Mouse (Mus musculus): ENCODE data around the gene Tmc6. TPM values are rescaled to one million over a fixed set of nuclear protein-coding genes. Genes with fewer than 3 reads are reported as not detected.
"Not testable (repeated sequence)": the region's sequence is repeated elsewhere in the genome, so short reads cannot be mapped to it uniquely, and the experiment has no call there.

The Tmc6 gene
- polyA plus RNA-seq, 1 experiment from 2014 or later = 7.5 TPM

DNA sequence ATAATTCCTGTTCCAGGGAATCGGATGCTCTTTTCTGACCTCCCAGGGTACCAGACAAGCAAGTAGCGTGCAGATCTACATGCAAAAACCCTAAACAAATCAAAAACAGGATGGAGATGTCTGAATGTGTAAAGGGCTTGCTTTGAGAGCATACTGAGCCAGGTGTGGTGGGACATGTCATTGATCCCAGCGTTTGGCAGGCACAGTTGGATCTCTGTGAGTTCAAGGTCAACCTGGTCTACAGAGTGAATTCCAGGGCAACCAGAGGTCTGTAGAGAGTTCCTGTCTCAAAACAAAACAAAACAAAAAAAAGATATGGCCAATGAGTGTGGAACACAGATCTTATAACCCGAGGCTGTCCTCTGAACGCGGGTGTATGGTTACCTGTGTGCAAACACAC is 41.4 kb upstream of the Tmc6 start:
- 95% methylated on average over 6 of the region's 6 CpGs for WGBS
- H3K9ac ChIP-seq (replicated peaks) = no peak overlapping the region
- H3K9me3 ChIP-seq (replicated peaks) = no peaks in the 10 kb centered on the region
- no peaks in the 10 kb centered on the region for H3K36me3 ChIP-seq
- no peak overlapping the region for H3K4me2 ChIP-seq
- no peak overlapping the region for H3K27ac ChIP-seq (replicated peaks)
- no peaks in the 10 kb centered on the region for H3K27me3 ChIP-seq (replicated peaks)
- H3K4me3 ChIP-seq (replicated peaks) = no peak overlapping the region
- no peak for ATAC-seq (ENCODE audit: low FRiP score)
- peaks cover 49% of the 10 kb centered on the region for H3K4me1 ChIP-seq

DNA sequence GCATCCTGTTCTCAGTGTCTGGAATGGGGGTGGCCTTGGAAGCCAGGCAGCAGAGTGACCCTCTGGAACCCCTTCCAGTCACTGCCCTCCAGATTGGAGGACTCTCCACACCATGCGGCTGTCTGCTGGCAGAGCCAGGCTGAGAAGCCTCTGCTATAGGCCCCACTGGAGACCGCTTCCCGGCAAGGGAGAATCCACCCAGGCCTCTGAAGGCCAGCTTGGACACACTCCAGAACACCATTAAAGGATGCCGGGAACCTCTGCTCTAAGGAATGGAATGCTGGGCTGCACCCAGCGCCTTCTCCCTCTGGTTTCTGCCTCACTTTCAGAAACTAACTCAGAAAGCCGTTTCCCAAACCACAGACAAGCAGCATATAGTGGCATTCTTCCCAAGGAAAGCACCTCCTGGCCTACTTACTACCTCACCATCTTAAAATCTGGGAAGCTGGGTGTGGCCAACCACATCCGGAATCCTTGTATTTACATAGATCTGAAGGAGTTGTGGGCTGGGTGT is 40.8 kb upstream of the Tmc6 start:
- Histone ChIP-seq H3K27me3 (replicated peaks) (no peaks in the 10 kb centered on the region), H3K27ac (replicated peaks) (no peak overlapping the region), H3K4me1 (peaks cover 45% of the 10 kb centered on the region), H3K4me2 (no peak overlapping the region), H3K4me3 (replicated peaks) (no peak overlapping the region), H3K36me3 (no peaks in the 10 kb centered on the region), H3K9me3 (replicated peaks) (no peaks in the 10 kb centered on the region), H3K9ac (replicated peaks) (no peak overlapping the region)
- ATAC-seq (ENCODE audit: low FRiP score) = no peak
- WGBS = 76% methylated on average over 7 of the region's 7 CpGs

DNA sequence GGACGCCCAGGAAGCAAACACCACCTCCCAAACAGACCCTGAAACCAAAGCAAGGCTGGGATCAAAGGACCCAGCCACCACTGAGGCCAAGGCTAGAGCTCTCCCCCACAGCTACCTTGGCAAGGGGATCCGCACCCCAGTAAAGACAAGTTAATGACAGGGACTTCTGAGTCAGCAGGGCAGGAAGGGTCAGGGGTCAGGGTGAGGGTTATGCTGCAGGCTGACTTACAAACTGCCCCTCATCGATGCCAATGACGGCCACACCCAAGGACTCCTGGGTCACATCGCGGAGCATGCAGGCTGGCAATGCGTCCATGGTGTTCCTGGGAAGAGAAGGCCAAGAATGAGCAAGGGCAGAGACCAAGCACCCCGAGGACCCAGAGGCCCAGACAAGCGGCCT is 39.9 kb upstream of the Tmc6 start:
- WGBS = 93% methylated on average over 9 of the region's 9 CpGs
- H3K4me3 ChIP-seq (replicated peaks) = no peak overlapping the region

GRCm38 (mm10) chr11:117820173-117820572 is 38.2 kb upstream of the Tmc6 start:
- ATAC-seq (ENCODE audit: low FRiP score) = no peak
- 96% methylated on average over 7 of the region's 7 CpGs for WGBS
- H3K4me3 ChIP-seq (replicated peaks) = no peak overlapping the region
- no peak overlapping the region for H3K9ac ChIP-seq (replicated peaks)
- no peak overlapping the region for H3K4me2 ChIP-seq
- H3K27ac ChIP-seq (replicated peaks) = no peak overlapping the region
- peaks cover 22% of the 10 kb centered on the region for H3K4me1 ChIP-seq
- H3K36me3 ChIP-seq = no peaks in the 10 kb centered on the region
- no peaks in the 10 kb centered on the region for H3K9me3 ChIP-seq (replicated peaks)
- H3K27me3 ChIP-seq (replicated peaks) = no peaks in the 10 kb centered on the region

More for the DNA sequence above, 39.9 kb upstream of the Tmc6 start:
- H3K4me2 ChIP-seq = no peak overlapping the region
- no peaks in the 10 kb centered on the region for H3K9me3 ChIP-seq (replicated peaks)
- no peak overlapping the region for H3K27ac ChIP-seq (replicated peaks)
- ATAC-seq (ENCODE audit: low FRiP score) = no peak
- no peak overlapping the region for H3K9ac ChIP-seq (replicated peaks)
- no peaks in the 10 kb centered on the region for H3K27me3 ChIP-seq (replicated peaks)
- H3K4me1 ChIP-seq = peaks cover 39% of the 10 kb centered on the region
- no peaks in the 10 kb centered on the region for H3K36me3 ChIP-seq

DNA sequence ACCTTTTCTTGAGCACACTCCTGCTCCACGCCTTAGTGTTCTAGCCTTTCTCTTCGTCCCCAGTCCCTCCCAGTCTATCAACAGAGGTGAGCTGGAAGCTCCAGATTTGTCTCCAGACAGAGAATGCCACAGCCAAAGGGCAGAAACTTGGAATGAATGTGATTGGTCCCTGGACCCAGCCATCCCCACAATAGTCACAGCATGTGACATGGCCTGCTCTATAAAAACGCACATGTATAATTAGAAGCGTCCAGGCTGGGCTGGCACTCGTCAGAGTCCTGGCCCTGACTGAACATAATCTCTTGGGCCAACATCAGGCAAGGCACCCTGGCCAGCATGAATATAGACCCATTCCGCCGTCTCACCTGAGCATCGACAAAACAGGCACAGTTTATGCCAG is 37.1 kb upstream of the Tmc6 start:
- H3K36me3 ChIP-seq = no peaks in the 10 kb centered on the region
- no peak overlapping the region for H3K27ac ChIP-seq (replicated peaks)
- no peak overlapping the region for H3K4me3 ChIP-seq (replicated peaks)
- H3K27me3 ChIP-seq (replicated peaks) = no peaks in the 10 kb centered on the region
- H3K4me2 ChIP-seq = no peak overlapping the region
- H3K9me3 ChIP-seq (replicated peaks) = no peaks in the 10 kb centered on the region
- WGBS = 52% methylated on average over 8 of the region's 8 CpGs
- ATAC-seq (ENCODE audit: low FRiP score) = no peak
- H3K4me1 ChIP-seq = peaks cover 12% of the 10 kb centered on the region
- H3K9ac ChIP-seq (replicated peaks) = no peak overlapping the region

DNA sequence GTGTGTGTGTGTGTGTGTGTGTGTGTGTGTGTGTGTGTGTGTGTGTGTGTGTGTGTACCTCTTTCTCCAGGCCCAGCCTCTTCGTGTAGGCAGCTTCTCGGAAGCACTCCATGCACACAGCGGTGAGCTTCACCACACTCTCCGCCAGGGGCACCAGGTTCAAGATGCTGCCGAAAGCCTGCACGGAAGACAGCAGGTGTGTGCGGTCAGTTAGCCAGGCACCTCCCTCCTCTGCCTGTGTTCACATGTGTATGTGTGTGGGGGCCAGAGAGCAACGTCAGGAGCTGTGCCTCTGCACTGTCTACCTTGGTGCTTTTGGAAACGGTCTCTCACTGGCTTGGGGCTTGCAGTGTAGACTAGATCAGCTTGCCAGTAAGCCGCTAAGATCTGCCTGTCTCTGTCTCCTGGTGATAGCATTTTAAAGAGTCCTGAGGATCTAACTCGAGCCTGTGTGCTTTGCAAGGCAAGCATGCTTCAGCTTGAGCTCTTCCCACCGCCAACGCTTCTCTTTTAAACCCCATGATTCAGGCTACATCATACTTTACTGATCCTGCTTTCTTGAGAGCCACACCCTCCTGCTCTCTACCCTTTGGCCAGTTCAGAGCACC is 34.5 kb upstream of the Tmc6 start:
- no peaks in the 10 kb centered on the region for H3K27me3 ChIP-seq (replicated peaks)
- no peak overlapping the region for H3K27ac ChIP-seq (replicated peaks)
- ATAC-seq (ENCODE audit: low FRiP score) = no peak
- no peaks in the 10 kb centered on the region for H3K36me3 ChIP-seq
- H3K9ac ChIP-seq (replicated peaks) = no peak overlapping the region
- H3K9me3 ChIP-seq (replicated peaks) = no peaks in the 10 kb centered on the region
- H3K4me1 ChIP-seq = no peaks in the 10 kb centered on the region; the same call in 1 of the 2 replicates
- 92% methylated on average over 13 of the region's 13 CpGs for WGBS
- no peak overlapping the region for H3K4me2 ChIP-seq
- H3K4me3 ChIP-seq (replicated peaks) = no peak overlapping the region

- not testable (repeated sequence) for H3K4me2 ChIP-seq; H3K9ac ChIP-seq (replicated peaks); H3K4me3 ChIP-seq (replicated peaks); H3K4me1 ChIP-seq; H3K27ac ChIP-seq (replicated peaks); ATAC-seq (ENCODE audit: low FRiP score); H3K9me3 ChIP-seq (replicated peaks); H3K27me3 ChIP-seq (replicated peaks); H3K36me3 ChIP-seq
- WGBS = 89% methylated on average over 9 of the region's 9 CpGs
These were observed 33.9 kb upstream of the Tmc6 start for GRCm38 (mm10) chr11:117815850-117816249.

- no peaks in the 10 kb centered on the region for H3K36me3 ChIP-seq
- no peak for ATAC-seq (ENCODE audit: low FRiP score)
- H3K27ac ChIP-seq (replicated peaks) = no peak overlapping the region
- no peak overlapping the region for H3K4me3 ChIP-seq (replicated peaks)
- peaks cover 6% of the 10 kb centered on the region for H3K27me3 ChIP-seq (replicated peaks)
- H3K9ac ChIP-seq (replicated peaks) = no peak overlapping the region
- H3K4me2 ChIP-seq = no peak overlapping the region
- no peaks in the 10 kb centered on the region for H3K9me3 ChIP-seq (replicated peaks)
- peaks cover 10% of the 10 kb centered on the region for H3K4me1 ChIP-seq
- 89% methylated on average over 6 of the region's 6 CpGs for WGBS
These were observed 32.8 kb upstream of the Tmc6 start for GRCm38 (mm10) chr11:117814704-117815366.

- Histone ChIP-seq H3K27ac (replicated peaks) (no peak overlapping the region), H3K4me1 (peaks cover 19% of the 10 kb centered on the region), H3K9ac (replicated peaks) (no peak overlapping the region), H3K9me3 (replicated peaks) (no peaks in the 10 kb centered on the region), H3K4me2 (no peak overlapping the region), H3K27me3 (replicated peaks) (peaks cover 15% of the 10 kb centered on the region), H3K4me3 (replicated peaks) (no peak overlapping the region), H3K36me3 (no peaks in the 10 kb centered on the region)
- WGBS = 79% methylated on average over 5 of the region's 5 CpGs
- no peak for ATAC-seq (ENCODE audit: low FRiP score)
These were observed 31.9 kb upstream of the Tmc6 start for GRCm38 (mm10) chr11:117813867-117814266.

- Histone ChIP-seq H3K9me3 (replicated peaks) (no peaks in the 10 kb centered on the region), H3K4me3 (replicated peaks) (peak overlapping the region; percentile 58), H3K36me3 (no peaks in the 10 kb centered on the region), H3K27ac (replicated peaks) (peak overlapping the region; percentile 28; the same call in 1 of the 2 replicates), H3K9ac (replicated peaks) (peak overlapping the region; percentile 55), H3K4me2 (peak overlapping the region; percentile 97), H3K4me1 (peaks cover 19% of the 10 kb centered on the region), H3K27me3 (replicated peaks) (peaks cover 20% of the 10 kb centered on the region)
- under 1% methylated on average over 21 of the region's 21 CpGs for WGBS
- ATAC-seq (ENCODE audit: low FRiP score) = peak; percentile 79; the same call in 1 of the 2 replicates
These were observed 28.5 kb upstream of the Tmc6 start for GRCm38 (mm10) chr11:117810401-117811046.

DNA sequence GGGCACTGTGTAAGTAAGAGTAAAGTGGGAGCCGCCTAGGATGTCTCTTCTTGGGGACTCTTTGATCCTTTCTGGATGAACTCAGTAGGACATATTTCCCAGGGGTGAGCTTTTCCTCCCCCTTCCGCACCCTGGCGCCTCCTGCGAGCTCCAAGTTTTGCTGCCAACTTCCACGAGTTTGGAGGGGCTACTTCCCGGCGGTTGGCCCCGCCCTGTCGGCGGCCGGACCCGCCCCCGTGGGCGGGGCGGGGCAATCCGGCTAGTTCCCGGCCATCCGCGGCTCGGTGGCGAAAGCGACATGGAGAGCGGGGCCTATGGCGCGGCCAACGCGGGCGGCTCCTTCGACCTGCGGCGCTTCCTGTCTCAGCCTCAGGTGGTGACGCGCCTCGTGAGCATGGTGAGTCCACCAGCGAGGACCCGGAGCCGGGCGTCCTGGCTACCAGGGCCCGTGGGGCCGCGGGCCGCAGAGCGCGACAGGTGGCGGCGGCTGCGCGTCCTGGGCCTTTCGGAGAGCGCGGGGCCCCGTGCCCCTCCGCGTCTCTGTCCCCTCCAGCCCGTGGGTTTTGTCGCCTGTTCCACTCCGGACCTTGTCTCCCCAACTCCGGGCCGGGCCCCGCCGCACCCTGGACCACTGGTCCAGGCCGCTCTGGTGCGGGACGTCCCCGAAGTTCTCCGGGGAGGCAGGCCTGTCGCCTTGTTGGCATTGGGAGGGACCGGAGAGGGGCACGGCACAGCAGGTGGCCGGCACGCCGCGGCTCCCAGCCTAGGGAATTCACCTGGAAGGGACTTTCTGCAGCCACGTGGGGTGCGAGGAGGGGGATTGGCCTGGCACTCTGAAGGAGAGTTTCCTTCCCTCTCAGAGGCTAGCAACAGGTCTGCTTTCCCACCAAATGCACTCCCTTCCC is 27.7 kb upstream of the Tmc6 start, which contains the start of the genes Gm20708 and Syngr2:
TSS of gene Gm20708 (plus strand) at position 262 of the 905 bp plus-strand sequence.
TSS of gene Syngr2 (plus strand) at position 262 of the 905 bp plus-strand sequence.
- Histone ChIP-seq H3K9me3 (replicated peaks) (no peaks in the 10 kb centered on the region), H3K27ac (replicated peaks) (peak within 1 kb of the TSS; percentile 28; the same call in 1 of the 2 replicates), H3K4me3 (replicated peaks) (peak within 1 kb of the TSS; percentile 58), H3K4me2 (peak within 1 kb of the TSS; percentile 97), H3K9ac (replicated peaks) (peak within 1 kb of the TSS; percentile 55), H3K4me1 (peaks cover 19% of the 10 kb centered on the region), H3K27me3 (replicated peaks) (peaks cover 20% of the 10 kb centered on the region), H3K36me3 (no peaks in the 10 kb centered on the region)
- peak; percentile 59; the same call in 1 of the 2 replicates for ATAC-seq (ENCODE audit: low FRiP score)
- under 1% methylated on average over 75 of the region's 75 CpGs for WGBS
